28 mouse cellular contexts compared by ENCODE assay signal in genomic region chr6:117611281-117611680, GRCm38 (mm10).
DNase-seq lines count a peak whose midpoint lies in the region; ATAC-seq and TF ChIP-seq lines count a peak whose summit lies in the region.
"Had no signal": no experiment of that assay in that cellular context is flagged by ENCODE, and none has a peak within 500 bp of the region (broad histone marks: within the 10 kb centered on the region; RNA-seq: fewer than 3 reads in every experiment).

No protein-coding gene starts in this region.

- no peak for TF ChIP-seq POLR2A in liver, adult 2 months (IDR thresholded peaks at IDR 0.05; ENCODE audit: extremely low read depth, insufficient read depth, low read length)

- H3K9me3 ChIP-seq in liver, embryonic 11.5 days (ENCODE audit: control insufficient read depth, low read length), result no peaks in the 10 kb centered on the region
- H3K9me3 ChIP-seq in embryonic facial prominence, embryonic 10.5 days, result no peaks in the 10 kb centered on the region
- no peaks in the 10 kb centered on the region for H3K9me3 ChIP-seq in liver, embryonic 16.5 days (replicated peaks; ENCODE audit: control insufficient read depth, low read length)
- H3K9me3 ChIP-seq: hindbrain, embryonic 12.5 days; midbrain, embryonic 12.5 days; neural tube, embryonic 13.5 days; stomach, embryonic 15.5 days had no signal

- H3K27ac ChIP-seq in gastrocnemius, adult 2 months, result peak overlapping the region; percentile 32; the same call in 1 of the 2 replicates
- no peak overlapping the region for H3K27ac ChIP-seq in liver, adult 2 months (replicated peaks; ENCODE audit: insufficient read depth, low read depth, low read length)
- H3K27ac ChIP-seq in liver, embryonic 11.5 days (ENCODE audit: low read depth, low read length), result no peak overlapping the region
- H3K27ac ChIP-seq in embryonic facial prominence, embryonic 10.5 days (replicated peaks), result peak overlapping the region; percentile 44; the same call in 1 of the 2 replicates
- no peak overlapping the region; the same call in 1 of the 2 replicates for H3K27ac ChIP-seq in liver, embryonic 16.5 days (ENCODE audit: low read length)
- H3K27ac ChIP-seq: hindbrain, embryonic 12.5 days; hindbrain, postnatal 0 days; midbrain, embryonic 12.5 days; neural tube, embryonic 13.5 days; stomach, embryonic 15.5 days had no signal

- no peaks in the 10 kb centered on the region for H3K27me3 ChIP-seq in liver, adult 2 months (ENCODE audit: control insufficient read depth, insufficient read depth, low read length)
- no peaks in the 10 kb centered on the region for H3K27me3 ChIP-seq in liver, embryonic 11.5 days (replicated peaks; ENCODE audit: control insufficient read depth, insufficient read depth, low read length)
- no peaks in the 10 kb centered on the region for H3K27me3 ChIP-seq in embryonic facial prominence, embryonic 10.5 days (replicated peaks; ENCODE audit: low read depth, poor library complexity, severe bottlenecking)
- H3K27me3 ChIP-seq in liver, embryonic 16.5 days (ENCODE audit: control insufficient read depth, insufficient read depth, low read depth, low read length), result no peaks in the 10 kb centered on the region
- H3K27me3 ChIP-seq: hindbrain, embryonic 12.5 days; megakaryocyte, embryonic 14.5 days; midbrain, embryonic 12.5 days; neural tube, embryonic 13.5 days; stomach, embryonic 15.5 days had no signal

- H3K36me3 ChIP-seq in liver, adult 2 months (ENCODE audit: control insufficient read depth, insufficient read depth, low read length), result no peaks in the 10 kb centered on the region
- H3K36me3 ChIP-seq in liver, embryonic 11.5 days (ENCODE audit: control insufficient read depth, insufficient read depth, low read length), result no peaks in the 10 kb centered on the region
- H3K36me3 ChIP-seq in embryonic facial prominence, embryonic 10.5 days (replicated peaks), result no peaks in the 10 kb centered on the region
- H3K36me3 ChIP-seq in liver, embryonic 16.5 days (ENCODE audit: control insufficient read depth, insufficient read depth), result no peaks in the 10 kb centered on the region; the same call in 1 of the 2 replicates
- H3K36me3 ChIP-seq: G1E; hindbrain, embryonic 12.5 days; midbrain, embryonic 12.5 days; neural tube, embryonic 13.5 days; stomach, embryonic 15.5 days had no signal

- no peak for TF ChIP-seq CTCF in gastrocnemius, adult 2 months (IDR thresholded peaks at IDR 0.05)
- TF ChIP-seq CTCF in liver, adult 2 months (IDR thresholded peaks at IDR 0.05; ENCODE audit: low read depth, low read length), result 0 out of 2 replicates have a peak, but pooled peaks have one; percentile 10

- peaks cover 7% of the 10 kb centered on the region for H3K4me1 ChIP-seq in liver, adult 2 months (ENCODE audit: control insufficient read depth, insufficient read depth, low read length)
- peaks cover 2% of the 10 kb centered on the region; the same call in 1 of the 2 replicates for H3K4me1 ChIP-seq in liver, embryonic 11.5 days (replicated peaks; ENCODE audit: control insufficient read depth, insufficient read depth, low read length)
- peaks cover 40% of the 10 kb centered on the region for H3K4me1 ChIP-seq in embryonic facial prominence, embryonic 10.5 days
- no peaks in the 10 kb centered on the region for H3K4me1 ChIP-seq in liver, embryonic 16.5 days (ENCODE audit: control insufficient read depth, low read depth, low read length)
- H3K4me1 ChIP-seq: hindbrain, embryonic 12.5 days; megakaryocyte, embryonic 14.5 days; midbrain, embryonic 12.5 days; neural tube, embryonic 13.5 days had no signal

- H3K4me3 ChIP-seq in gastrocnemius, adult 2 months, result no peak overlapping the region
- no peak overlapping the region; the same call in 1 of the 2 replicates for H3K4me3 ChIP-seq in liver, adult 2 months (ENCODE audit: insufficient read depth, low read depth, low read length)
- no peak overlapping the region for H3K4me3 ChIP-seq in liver, embryonic 11.5 days (ENCODE audit: low read depth, low read length)
- H3K4me3 ChIP-seq in embryonic facial prominence, embryonic 10.5 days, result no peak overlapping the region
- H3K4me3 ChIP-seq in liver, embryonic 16.5 days (ENCODE audit: low read depth, low read length), result peak overlapping the region; percentile 43
- H3K4me3 ChIP-seq: hindbrain, embryonic 12.5 days; megakaryocyte, embryonic 14.5 days; midbrain, embryonic 12.5 days; myocyte; neural tube, embryonic 13.5 days; stomach, embryonic 15.5 days had no signal

- H3K79me2 ChIP-seq in liver, adult 2 months (ENCODE audit: control insufficient read depth, insufficient read depth, low read length), result no peaks in the 10 kb centered on the region; the same call in 1 of the 2 replicates

- WGBS in liver, adult 2 months, result 23% methylated on average over 10 of the region's 10 CpGs
- 83% methylated on average over 10 of the region's 10 CpGs for WGBS in liver, embryonic 11.5 days
- 86% methylated on average over 10 of the region's 10 CpGs for WGBS in embryonic facial prominence, embryonic 10.5 days
- 58% methylated on average over 10 of the region's 10 CpGs for WGBS in liver, embryonic 16.5 days (ENCODE audit: insufficient replicate concordance)

- intact Hi-C loops in gastrocnemius, adult 2 months (cut with DNase I), result no loop called here
- intact Hi-C loops in gastrocnemius, postnatal 36 days (cut with DNase I), result no loop called here

- no peak for DNase-seq in gastrocnemius, adult 2 months
- DNase-seq in gastrocnemius, postnatal 36 days, result no peak
- DNase-seq in liver, adult 2 months (ENCODE audit: extremely low read depth, low read depth, low spot score), result peak; percentile 32
- no peak for DNase-seq in liver, embryonic 11.5 days (ENCODE audit: low spot score)
- no peak for DNase-seq in embryonic facial prominence, embryonic 10.5 days (ENCODE audit: low spot score)
- no peak for DNase-seq in testis, postnatal 14 days (ENCODE audit: low spot score)
- DNase-seq: adrenal gland, postnatal 10 days; cerebellum, adult 8-10 months; cerebellum, postnatal 25 days; heart, postnatal 36 days; kidney, adult 18-20 months; kidney, postnatal 4 days; left cerebral cortex, postnatal 4 days; lung, adult 18-20 months; right cerebral cortex, postnatal 25 days; thymus, postnatal 14 days had no signal

- no peak overlapping the region for H3K9ac ChIP-seq in liver, adult 2 months (ENCODE audit: low read depth, low read length)
- H3K9ac ChIP-seq in liver, embryonic 11.5 days (ENCODE audit: low read depth, low read length), result no peak overlapping the region
- no peak overlapping the region for H3K9ac ChIP-seq in liver, embryonic 16.5 days (ENCODE audit: low read depth, low read length)
- H3K9ac ChIP-seq: hindbrain, embryonic 12.5 days; midbrain, embryonic 12.5 days; neural tube, embryonic 13.5 days; stomach, embryonic 15.5 days had no signal

- no peak for ATAC-seq in liver, embryonic 11.5 days (replicated peaks; ENCODE audit: low FRiP score)
- no peak for ATAC-seq in liver, embryonic 16.5 days (ENCODE audit: low read depth)
- ATAC-seq: forebrain, embryonic 14.5 days; hindbrain, postnatal 0 days; lung, postnatal 0 days had no signal

- H3K4me2 ChIP-seq in liver, embryonic 11.5 days, result no peak overlapping the region
- H3K4me2 ChIP-seq in liver, embryonic 16.5 days (ENCODE audit: low read depth, low read length), result peak overlapping the region; percentile 43
- H3K4me2 ChIP-seq: heart, embryonic 11.5 days; hindbrain, embryonic 12.5 days; midbrain, embryonic 12.5 days; neural tube, embryonic 13.5 days; stomach, embryonic 15.5 days had no signal

Comparison
In these comparisons a context has a peak if more than half of its experiments do, and no peak if none do; other contexts are left out.
1. H3K27ac ChIP-seq: peak in gastrocnemius, adult 2 months (single experiment) and embryonic facial prominence, embryonic 10.5 days (single experiment); none in liver, adult 2 months (single experiment), liver, embryonic 11.5 days (single experiment) and liver, embryonic 16.5 days (single experiment).